Mouse (Mus musculus): Measurements from ENCODE around the gene Ism2. TPM values are rescaled to one million over a fixed set of nuclear protein-coding genes. Genes with fewer than 3 reads are reported as not detected.
A peak's percentile ranks its signal among the peaks of the same experiment; 100 is the strongest.
"Not testable (repeated sequence)": the region's sequence is repeated elsewhere in the genome, so short reads cannot be mapped to it uniquely, and the experiment has no call there.

The Ism2 gene
- polyA plus RNA-seq, 1 experiment from 2014 or later: 1.0 TPM

DNA sequence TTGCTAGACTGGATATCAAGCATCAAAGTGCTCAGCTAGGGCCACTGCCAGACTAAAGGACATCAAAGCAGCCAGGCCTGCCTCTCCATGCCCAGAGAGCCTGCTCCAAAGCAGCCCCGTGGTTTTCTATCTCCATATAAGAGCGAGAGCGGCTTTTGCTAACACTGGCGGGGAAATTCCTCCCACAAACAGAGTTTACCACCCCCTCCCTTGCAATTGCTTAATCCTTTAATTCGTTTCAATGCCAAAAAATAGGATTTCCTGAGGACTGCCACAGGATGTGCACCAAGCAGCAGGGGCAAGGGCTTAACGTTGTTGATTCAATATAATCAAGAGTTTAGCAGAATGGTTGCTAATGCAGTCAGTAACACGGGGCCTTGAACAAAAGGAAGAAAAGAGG is 28.1 kb upstream of the Ism2 start:
- H3K4me1 ChIP-seq: peaks cover 24% of the 10 kb centered on the region
- no peak overlapping the region for H3K4me2 ChIP-seq (replicated peaks)
- H3K36me3 ChIP-seq: 0 out of 2 replicates have a peak, but pooled peaks cover 3% of the 10 kb centered on the region
- no peak overlapping the region for H3K27ac ChIP-seq (replicated peaks)
- ATAC-seq (ENCODE audit: low FRiP score, low read depth): peak; percentile 78
- 3% methylated on average over 7 of the region's 7 CpGs for WGBS
- no peaks in the 10 kb centered on the region for H3K9me3 ChIP-seq
- H3K27me3 ChIP-seq: peaks cover 71% of the 10 kb centered on the region
- no peak overlapping the region for H3K4me3 ChIP-seq
- H3K9ac ChIP-seq (replicated peaks): no peak overlapping the region

DNA sequence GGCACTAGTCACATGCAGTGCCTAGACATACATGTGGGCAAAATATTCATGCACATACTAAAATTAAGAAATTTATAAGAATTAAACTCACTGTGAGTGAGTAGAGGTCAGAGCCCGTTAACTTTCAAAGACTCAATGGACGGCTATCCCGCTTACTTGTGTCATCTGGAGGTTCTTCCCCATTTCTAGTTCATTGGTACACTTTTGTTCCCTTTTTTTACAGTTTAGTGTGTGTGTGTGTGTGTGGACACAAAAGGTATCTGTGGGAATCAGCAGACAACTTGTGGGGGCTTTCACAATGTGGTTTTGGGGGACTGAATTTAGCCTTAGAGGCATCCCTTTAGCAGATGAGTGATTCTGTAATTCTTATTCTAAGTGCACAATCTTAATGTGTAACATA is 25.9 kb upstream of the Ism2 start:
- Histone ChIP-seq H3K4me2 (replicated peaks) (no peak overlapping the region), H3K9ac (replicated peaks) (no peak overlapping the region), H3K36me3 (0 out of 2 replicates have a peak, but pooled peaks cover 3% of the 10 kb centered on the region), H3K9me3 (no peaks in the 10 kb centered on the region), H3K27me3 (peaks cover 52% of the 10 kb centered on the region), H3K27ac (replicated peaks) (no peak overlapping the region), H3K4me3 (no peak overlapping the region), H3K4me1 (peaks cover 15% of the 10 kb centered on the region)
- WGBS: 90% methylated on average over 3 of the region's 3 CpGs
- ATAC-seq (ENCODE audit: low FRiP score, low read depth): no peak

DNA sequence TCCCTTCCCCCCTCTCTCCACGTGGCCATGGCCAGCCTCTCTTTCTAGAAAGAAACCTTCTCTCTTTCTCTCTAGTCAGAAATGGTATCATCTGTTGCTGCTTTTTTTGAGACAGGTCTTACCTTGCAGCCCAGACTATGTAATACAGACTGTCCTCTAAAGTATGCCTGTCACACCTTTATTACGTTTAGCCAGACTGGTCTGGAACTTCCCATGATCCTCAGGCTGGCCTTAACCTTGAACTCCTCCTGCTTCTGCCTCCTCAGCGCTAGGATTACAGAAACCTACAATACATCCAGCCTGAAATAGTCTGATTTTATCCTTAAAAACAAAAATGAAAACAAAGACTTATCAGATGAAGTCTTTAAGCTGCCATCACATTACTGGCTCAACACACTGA is 19.7 kb upstream of the Ism2 start:
- Histone ChIP-seq H3K27me3 (peaks cover 9% of the 10 kb centered on the region), H3K4me2 (replicated peaks) (no peak overlapping the region), H3K27ac (replicated peaks) (no peak overlapping the region), H3K36me3 (0 out of 2 replicates have a peak, but pooled peaks cover 8% of the 10 kb centered on the region), H3K4me1 (no peaks in the 10 kb centered on the region), H3K4me3 (no peak overlapping the region), H3K9ac (replicated peaks) (no peak overlapping the region), H3K9me3 (no peaks in the 10 kb centered on the region)
- 82% methylated on average over 3 of the region's 3 CpGs for WGBS
- ATAC-seq (ENCODE audit: low FRiP score, low read depth): no peak

DNA sequence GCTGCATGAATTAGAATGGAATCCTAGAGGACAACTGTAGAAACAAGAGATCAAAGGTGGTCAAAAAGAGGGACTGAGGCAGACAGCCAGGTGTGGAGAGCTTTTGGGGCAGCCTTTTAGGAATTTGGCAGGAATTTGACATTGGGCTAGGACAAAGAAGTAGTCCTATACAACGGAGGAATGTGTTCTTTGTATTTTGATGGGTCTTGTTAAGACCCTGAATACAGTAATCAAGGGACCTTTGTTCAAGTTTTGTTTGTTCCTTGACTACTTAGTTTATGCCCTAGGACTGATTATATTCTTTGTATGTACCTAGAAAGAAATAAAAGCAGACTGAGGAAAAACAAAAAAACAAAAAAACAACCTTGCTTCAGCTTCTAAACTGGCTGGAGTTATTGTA is 18.4 kb upstream of the Ism2 start:
- Histone ChIP-seq H3K4me1 (no peaks in the 10 kb centered on the region), H3K9me3 (no peaks in the 10 kb centered on the region), H3K4me2 (replicated peaks) (no peak overlapping the region), H3K9ac (replicated peaks) (no peak overlapping the region), H3K27me3 (no peaks in the 10 kb centered on the region), H3K4me3 (no peak overlapping the region), H3K27ac (replicated peaks) (no peak overlapping the region), H3K36me3 (0 out of 2 replicates have a peak, but pooled peaks cover 4% of the 10 kb centered on the region)
- no peak for ATAC-seq (ENCODE audit: low FRiP score, low read depth)
- WGBS: 59% methylated on average over 1 of the region's 1 CpGs

DNA sequence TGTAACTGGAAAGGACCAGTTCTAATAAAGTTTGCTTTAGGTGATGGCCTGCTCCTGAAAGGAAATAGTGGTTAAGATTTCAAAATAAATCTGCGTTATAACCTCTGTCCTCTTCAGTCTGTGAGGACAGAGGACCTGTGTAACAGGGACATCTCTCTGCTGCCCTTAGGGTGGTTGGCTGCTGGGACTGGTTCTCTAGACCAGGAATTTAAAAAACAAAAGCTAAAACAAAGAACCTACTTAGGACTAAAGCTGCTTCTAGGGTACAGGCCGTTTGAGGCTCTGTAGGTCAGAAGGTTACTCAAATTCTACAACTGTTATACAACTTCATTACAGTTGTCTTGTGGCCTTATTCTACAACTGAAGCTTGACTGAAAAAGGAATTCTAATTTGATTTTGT is 13.6 kb upstream of the Ism2 start:
- no peak overlapping the region for H3K9ac ChIP-seq (replicated peaks)
- WGBS: 62% methylated on average over 2 of the region's 2 CpGs
- no peak overlapping the region for H3K4me2 ChIP-seq (replicated peaks)
- H3K9me3 ChIP-seq: no peaks in the 10 kb centered on the region
- H3K27ac ChIP-seq (replicated peaks): no peak overlapping the region
- ATAC-seq (ENCODE audit: low FRiP score, low read depth): no peak
- H3K4me3 ChIP-seq: no peak overlapping the region
- H3K4me1 ChIP-seq: no peaks in the 10 kb centered on the region
- H3K36me3 ChIP-seq: peaks cover 28% of the 10 kb centered on the region
- H3K27me3 ChIP-seq: no peaks in the 10 kb centered on the region

DNA sequence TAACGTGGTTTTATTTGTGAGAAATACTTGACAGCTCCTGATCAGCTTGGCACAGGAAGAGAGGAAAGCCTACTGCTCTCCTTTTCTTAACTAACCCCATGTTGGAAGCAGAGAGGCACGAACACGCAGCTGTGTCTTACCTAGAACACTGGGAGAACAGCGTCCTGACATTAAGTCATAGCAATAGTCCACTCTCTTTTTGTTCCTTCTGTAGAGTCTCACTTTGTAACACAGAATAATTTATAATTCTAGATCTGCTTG is 7.0 kb upstream of the Ism2 start:
- H3K9ac ChIP-seq (replicated peaks); H3K27me3 ChIP-seq; H3K4me2 ChIP-seq (replicated peaks); H3K4me3 ChIP-seq; H3K4me1 ChIP-seq; ATAC-seq (ENCODE audit: low FRiP score, low read depth); H3K27ac ChIP-seq (replicated peaks); H3K9me3 ChIP-seq: not testable (repeated sequence)
- peaks cover 18% of the 10 kb centered on the region for H3K36me3 ChIP-seq
- WGBS: 88% methylated on average over 4 of the region's 4 CpGs

DNA sequence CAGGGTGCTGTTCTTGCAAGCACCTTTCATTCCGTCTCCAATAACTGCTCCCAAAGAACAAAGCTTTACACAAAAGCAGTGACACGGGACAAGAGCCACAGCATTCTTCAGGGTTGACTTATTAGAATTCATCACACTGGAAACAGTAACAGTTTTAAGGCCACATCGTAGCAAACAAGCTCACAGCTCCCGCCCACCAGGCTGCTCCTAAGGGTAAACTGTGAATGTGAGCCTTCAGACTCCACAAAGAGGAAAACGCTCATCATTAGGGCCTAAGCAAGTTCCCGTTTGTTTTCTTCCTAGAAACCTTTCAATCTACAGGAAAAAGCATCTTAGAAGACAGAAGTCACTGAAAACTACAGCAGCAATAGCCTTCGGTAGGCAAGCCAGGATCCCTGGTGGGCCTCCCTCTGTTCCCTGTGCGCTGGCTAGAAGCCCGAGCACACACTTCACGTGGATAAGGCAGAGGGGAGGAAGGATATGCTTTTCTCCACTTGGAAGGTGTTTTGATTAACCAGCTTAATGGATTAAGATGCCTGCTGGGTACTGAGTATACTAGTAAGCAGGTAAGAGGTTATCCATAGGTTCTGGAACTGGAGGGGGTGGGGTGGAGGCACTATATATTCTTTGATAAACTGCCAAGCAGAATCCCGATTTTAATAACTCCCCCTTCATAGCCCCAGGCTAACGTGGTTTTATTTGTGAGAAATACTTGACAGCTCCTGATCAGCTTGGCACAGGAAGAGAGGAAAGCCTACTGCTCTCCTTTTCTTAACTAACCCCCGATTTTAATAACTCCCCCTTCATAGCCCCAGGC is 6.5 kb upstream of the Ism2 start:
- no peak overlapping the region for H3K27ac ChIP-seq (replicated peaks)
- no peak overlapping the region for H3K4me3 ChIP-seq
- H3K27me3 ChIP-seq: peaks cover 12% of the 10 kb centered on the region
- H3K4me1 ChIP-seq: no peaks in the 10 kb centered on the region; the same call in none of the 2 replicates
- ATAC-seq (ENCODE audit: low FRiP score, low read depth): no peak
- peaks cover 18% of the 10 kb centered on the region for H3K36me3 ChIP-seq
- H3K4me2 ChIP-seq (replicated peaks): no peak overlapping the region
- H3K9ac ChIP-seq (replicated peaks): no peak overlapping the region
- WGBS: 44% methylated on average over 13 of the region's 13 CpGs
- H3K9me3 ChIP-seq: no peaks in the 10 kb centered on the region

DNA sequence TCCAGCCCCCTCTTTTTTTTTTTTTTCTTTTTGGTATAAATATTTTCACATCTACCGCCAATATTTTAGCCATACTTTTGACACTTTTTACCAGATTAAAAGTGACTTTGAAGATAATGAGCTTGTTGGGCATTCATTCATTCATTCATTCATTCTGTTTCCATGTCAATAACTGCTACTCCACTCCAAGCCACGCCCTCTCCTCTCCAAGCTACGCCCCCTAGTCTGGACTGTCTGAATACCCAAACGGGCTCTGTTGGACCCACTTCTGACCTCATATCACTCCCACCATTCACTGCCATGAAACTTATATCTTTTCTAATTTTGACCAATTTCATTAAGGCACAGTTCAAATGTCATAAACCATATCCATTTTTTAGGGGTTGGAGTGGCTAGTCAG is 1.7 kb upstream of the Ism2 start:
- Histone ChIP-seq H3K4me3 (no peak overlapping the region), H3K4me1 (peaks cover 13% of the 10 kb centered on the region), H3K27me3 (peaks cover 43% of the 10 kb centered on the region), H3K9me3 (no peaks in the 10 kb centered on the region), H3K4me2 (replicated peaks) (no peak overlapping the region), H3K36me3 (no peaks in the 10 kb centered on the region), H3K9ac (replicated peaks) (no peak overlapping the region), H3K27ac (replicated peaks) (no peak overlapping the region)
- WGBS: 40% methylated on average over 4 of the region's 4 CpGs
- no peak for ATAC-seq (ENCODE audit: low FRiP score, low read depth)

DNA sequence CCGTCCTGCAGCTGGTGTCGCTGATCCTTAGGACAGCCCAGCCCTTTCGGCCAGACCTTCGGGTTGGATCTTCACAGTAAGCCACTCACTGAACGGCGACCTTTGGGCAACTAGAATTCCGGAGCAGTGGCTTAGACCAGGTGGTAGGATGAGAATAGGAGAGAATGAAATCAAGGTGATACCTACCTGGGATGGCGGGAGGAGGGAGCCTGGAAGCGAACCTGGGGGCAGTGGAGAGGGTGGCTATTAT is 861 bp upstream of the Ism2 start:
- peaks cover 43% of the 10 kb centered on the region for H3K27me3 ChIP-seq
- peak overlapping the region; percentile 97 for H3K4me2 ChIP-seq (replicated peaks)
- 2% methylated on average over 9 of the region's 9 CpGs for WGBS
- no peak overlapping the region for H3K9ac ChIP-seq (replicated peaks)
- H3K4me3 ChIP-seq: peak overlapping the region; percentile 74
- peaks cover 13% of the 10 kb centered on the region for H3K4me1 ChIP-seq
- ATAC-seq (ENCODE audit: low FRiP score, low read depth): peak; percentile 31; the same call in 1 of the 2 replicates
- no peak overlapping the region for H3K27ac ChIP-seq (replicated peaks)
- H3K36me3 ChIP-seq: no peaks in the 10 kb centered on the region
- H3K9me3 ChIP-seq: no peaks in the 10 kb centered on the region

DNA sequence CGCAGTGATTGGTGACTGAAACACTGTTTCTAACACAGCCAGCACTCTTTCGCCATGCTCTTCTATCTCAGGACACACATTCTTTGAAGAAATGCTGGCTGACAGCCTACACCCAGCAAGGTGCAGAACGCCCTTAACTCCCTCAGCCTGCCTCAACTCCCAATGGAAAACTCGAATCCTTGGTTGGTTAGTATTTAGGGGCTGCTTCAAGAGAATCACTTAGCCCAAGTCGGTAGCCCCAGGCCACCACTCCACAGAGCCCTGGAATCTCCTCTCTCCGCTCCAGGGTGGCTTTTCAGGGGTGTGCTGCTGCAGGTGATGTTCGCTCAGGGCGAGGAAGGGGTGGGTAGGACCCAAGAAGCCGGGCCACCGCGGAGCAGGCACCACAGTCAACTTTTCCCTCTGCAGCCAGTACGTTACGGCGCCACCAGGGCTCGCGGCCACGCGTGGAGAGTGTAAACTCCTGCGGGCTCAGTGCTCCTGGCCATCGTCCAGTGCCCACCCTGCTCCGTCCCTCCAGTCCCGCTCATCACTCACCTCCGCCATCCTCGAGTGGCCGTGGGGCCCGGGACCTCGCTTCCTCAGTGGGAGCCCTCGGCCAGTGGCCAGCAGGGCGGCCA is 358 bp downstream of the Ism2 start:
- no peak; the same call in 1 of the 2 replicates for ATAC-seq (ENCODE audit: low FRiP score, low read depth)
- Histone ChIP-seq H3K27me3 (peaks cover 43% of the 10 kb centered on the region), H3K4me2 (replicated peaks) (peak overlapping the region; percentile 97), H3K4me3 (peak overlapping the region; percentile 74), H3K27ac (replicated peaks) (no peak overlapping the region), H3K9me3 (no peaks in the 10 kb centered on the region), H3K9ac (replicated peaks) (peak overlapping the region; percentile 64), H3K36me3 (no peaks in the 10 kb centered on the region), H3K4me1 (peaks cover 13% of the 10 kb centered on the region)
- 10% methylated on average over 27 of the region's 29 CpGs for WGBS

DNA sequence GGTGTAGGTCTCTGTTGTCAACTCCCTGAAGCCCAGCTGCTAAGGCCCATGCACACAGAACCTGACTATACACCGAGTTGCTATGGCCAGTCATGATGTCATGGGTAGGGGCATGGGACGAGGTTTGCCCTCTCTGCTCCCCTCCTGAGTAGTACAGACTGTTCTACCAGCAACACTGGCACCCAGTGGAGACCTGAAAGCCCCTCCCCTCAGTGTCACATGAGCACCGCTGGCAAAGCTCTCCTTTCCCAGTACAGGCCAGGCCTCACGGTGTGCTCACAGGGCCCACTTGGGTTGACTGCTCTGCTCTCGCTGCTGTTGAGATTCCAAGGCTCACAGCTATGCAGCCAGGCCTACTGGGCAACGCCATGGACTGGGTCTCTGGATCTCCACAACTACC is 5.6 kb downstream of the Ism2 start:
- no peaks in the 10 kb centered on the region for H3K9me3 ChIP-seq
- peaks cover 10% of the 10 kb centered on the region for H3K27me3 ChIP-seq
- H3K9ac ChIP-seq (replicated peaks): no peak overlapping the region
- ATAC-seq (ENCODE audit: low FRiP score, low read depth): 0 out of 2 replicates have a peak, but pooled peaks have one; percentile 6
- H3K27ac ChIP-seq (replicated peaks): no peak overlapping the region
- no peak overlapping the region for H3K4me3 ChIP-seq
- no peaks in the 10 kb centered on the region for H3K36me3 ChIP-seq
- H3K4me1 ChIP-seq: no peaks in the 10 kb centered on the region
- 79% methylated on average over 6 of the region's 6 CpGs for WGBS
- H3K4me2 ChIP-seq (replicated peaks): no peak overlapping the region

DNA sequence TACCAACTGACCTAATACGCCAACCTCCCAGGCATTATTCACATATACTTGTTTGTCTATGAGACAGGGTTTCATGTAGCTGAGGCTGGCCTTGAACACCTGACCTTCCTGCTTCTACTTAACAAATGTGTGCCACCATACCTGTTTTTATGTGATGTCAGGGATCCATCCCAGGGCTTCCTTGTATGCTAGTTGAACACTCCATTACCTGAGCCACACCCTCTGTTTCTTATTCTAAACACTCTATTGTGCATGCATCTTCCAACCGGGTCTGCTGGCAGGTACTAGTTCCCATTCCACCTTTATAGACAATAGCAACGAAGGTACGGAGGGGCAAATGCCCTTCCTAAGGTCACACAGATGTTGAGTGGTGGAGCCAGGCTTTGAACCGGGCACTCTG is 10.4 kb downstream of the Ism2 start:
- no peak overlapping the region for H3K9ac ChIP-seq (replicated peaks)
- H3K27me3 ChIP-seq: no peaks in the 10 kb centered on the region
- ATAC-seq (ENCODE audit: low FRiP score, low read depth): no peak
- H3K4me1 ChIP-seq: no peaks in the 10 kb centered on the region
- no peak overlapping the region for H3K4me2 ChIP-seq (replicated peaks)
- H3K36me3 ChIP-seq: no peaks in the 10 kb centered on the region
- WGBS: 93% methylated on average over 5 of the region's 5 CpGs
- H3K9me3 ChIP-seq: no peaks in the 10 kb centered on the region
- H3K4me3 ChIP-seq: no peak overlapping the region
- H3K27ac ChIP-seq (replicated peaks): no peak overlapping the region

DNA sequence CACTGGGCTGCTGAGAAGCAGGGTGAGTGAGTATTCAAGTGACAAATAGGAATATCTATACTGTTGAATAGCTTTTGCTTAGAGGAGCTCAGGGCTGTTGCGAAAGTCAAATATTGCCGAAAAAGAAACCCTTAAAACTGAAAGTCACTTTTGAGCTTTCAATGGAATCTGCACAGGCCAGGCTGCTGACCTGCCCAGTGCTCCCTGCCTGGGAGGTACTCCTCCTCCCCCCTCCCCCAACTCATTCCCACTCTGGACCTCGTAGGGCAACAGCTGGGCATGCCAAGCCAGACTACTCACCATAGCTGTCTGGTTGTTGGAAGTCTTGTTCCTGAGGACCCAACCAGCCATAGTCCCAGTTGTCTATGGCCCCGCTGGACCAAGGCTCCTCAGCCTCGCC is 14.8 kb downstream of the Ism2 start:
- no peak overlapping the region for H3K9ac ChIP-seq (replicated peaks)
- peaks cover 5% of the 10 kb centered on the region for H3K27me3 ChIP-seq
- no peaks in the 10 kb centered on the region for H3K9me3 ChIP-seq
- 88% methylated on average over 5 of the region's 5 CpGs for WGBS
- no peak for ATAC-seq (ENCODE audit: low FRiP score, low read depth)
- H3K4me2 ChIP-seq (replicated peaks): no peak overlapping the region
- no peak overlapping the region for H3K27ac ChIP-seq (replicated peaks)
- H3K36me3 ChIP-seq: no peaks in the 10 kb centered on the region
- H3K4me3 ChIP-seq: no peak overlapping the region
- H3K4me1 ChIP-seq: no peaks in the 10 kb centered on the region
